Mouse (Mus musculus): ENCODE measurements around the gene Sypl2.
"Not testable (repeated sequence)": the region's sequence is repeated elsewhere in the genome, so short reads cannot be mapped to it uniquely, and the experiment has no call there.

The Sypl2 gene

GRCm38 (mm10) chr3:108226558-108227350 is at the start of gene Sypl2:
TSS of gene Sypl2 (minus strand) at chr3:108226648.
- DNase-seq (ENCODE audit: low spot score) = no peak

- DNase-seq (ENCODE audit: low spot score) = no peak
Measured at GRCm38 (mm10) chr3:108259319-108259718, 32.9 kb upstream of the Sypl2 start.

GRCm38 (mm10) chr3:108257831-108258500 is 31.5 kb upstream of the Sypl2 start:
- DNase-seq (ENCODE audit: low spot score) = no peak

GRCm38 (mm10) chr3:108256719-108257637 is 30.5 kb upstream of the Sypl2 start, which contains the start of gene Psma5:
TSS of gene Psma5 (plus strand) at chr3:108256926.
- DNase-seq (ENCODE audit: low spot score) = peak; percentile 96

- DNase-seq (ENCODE audit: low spot score) = no peak
Measured at GRCm38 (mm10) chr3:108246857-108247256, 20.4 kb upstream of the Sypl2 start.

- DNase-seq (ENCODE audit: low spot score) = no peak
Measured at GRCm38 (mm10) chr3:108241243-108241839, 14.9 kb upstream of the Sypl2 start.

- not testable (repeated sequence) for DNase-seq (ENCODE audit: low spot score)
Measured at GRCm38 (mm10) chr3:108237474-108238102, 11.1 kb upstream of the Sypl2 start.

- DNase-seq (ENCODE audit: low spot score) = no peak
Measured at GRCm38 (mm10) chr3:108231646-108232045, 5.2 kb upstream of the Sypl2 start.

- no peak for DNase-seq (ENCODE audit: low spot score)
Measured at GRCm38 (mm10) chr3:108227521-108227920, 1.1 kb upstream of the Sypl2 start.

GRCm38 (mm10) chr3:108225711-108226557 is 514 bp downstream of the Sypl2 start:
- DNase-seq (ENCODE audit: low spot score) = no peak

GRCm38 (mm10) chr3:108220661-108221060 is 5.8 kb downstream of the Sypl2 start:
- no peak for DNase-seq (ENCODE audit: low spot score)

- no peak for DNase-seq (ENCODE audit: low spot score)
Measured at GRCm38 (mm10) chr3:108214734-108215133, 11.7 kb downstream of the Sypl2 start.

GRCm38 (mm10) chr3:108212406-108212805 is 14.0 kb downstream of the Sypl2 start:
- DNase-seq (ENCODE audit: low spot score) = no peak

- DNase-seq (ENCODE audit: low spot score) = no peak
Measured at GRCm38 (mm10) chr3:108211845-108212244, 14.6 kb downstream of the Sypl2 start.

- DNase-seq (ENCODE audit: low spot score) = no peak
Measured at GRCm38 (mm10) chr3:108210771-108211139, 15.7 kb downstream of the Sypl2 start, which contains the start of gene Atxn7l2. TSS of gene Atxn7l2 (minus strand) at chr3:108210934.

GRCm38 (mm10) chr3:108209946-108210770 is 16.3 kb downstream of the Sypl2 start:
- DNase-seq (ENCODE audit: low spot score) = peak; percentile 94

GRCm38 (mm10) chr3:108209536-108209935 is 16.9 kb downstream of the Sypl2 start:
- no peak for DNase-seq (ENCODE audit: low spot score)

GRCm38 (mm10) chr3:108209001-108209400 is 17.4 kb downstream of the Sypl2 start:
- DNase-seq (ENCODE audit: low spot score) = no peak

GRCm38 (mm10) chr3:108206731-108207375 is 19.6 kb downstream of the Sypl2 start:
- DNase-seq (ENCODE audit: low spot score) = no peak
